Mouse (Mus musculus): ENCODE results near the gene Mthfd1. TPM values are rescaled to one million over a fixed set of nuclear protein-coding genes. Genes with fewer than 3 reads are reported as not detected.
A peak's percentile ranks its signal among the peaks of the same experiment; 100 is the strongest.

The Mthfd1 gene
- polyA plus RNA-seq, 1 experiment from 2014 or later, result 35.1 TPM

DNA sequence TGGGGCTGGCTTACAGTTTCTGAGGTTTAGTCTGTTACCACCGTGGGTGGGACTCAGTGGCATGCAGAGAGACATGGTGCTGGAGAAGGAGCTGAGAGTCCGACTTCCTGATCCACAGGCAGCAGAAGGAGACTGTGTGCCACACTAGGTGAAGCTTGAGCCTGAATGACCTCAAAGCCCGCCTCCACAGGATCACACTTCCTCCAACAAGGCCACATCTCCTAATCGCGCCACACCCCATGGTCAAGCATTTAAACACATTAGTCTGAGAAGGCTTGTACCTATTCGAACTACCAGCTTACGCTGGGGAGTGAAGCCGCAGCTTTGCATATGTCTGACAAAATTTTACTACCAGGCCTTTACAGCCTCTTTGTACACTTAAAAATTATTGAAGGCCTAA lies 50.0 kb downstream of the Mthfd1 start:
- H3K9me3 ChIP-seq (replicated peaks), result no peaks in the 10 kb centered on the region
- peaks cover 26% of the 10 kb centered on the region for H3K4me1 ChIP-seq (replicated peaks)
- WGBS, result 87% methylated on average over 8 of the region's 8 CpGs
- H3K4me2 ChIP-seq, result no peak overlapping the region
- no peaks in the 10 kb centered on the region for H3K27me3 ChIP-seq
- no peak for ATAC-seq (replicated peaks; ENCODE audit: insufficient number of reproducible peaks, insufficient read depth, low FRiP score, low read depth)
- H3K9ac ChIP-seq, result no peak overlapping the region
- H3K36me3 ChIP-seq, result 0 out of 2 replicates have a peak, but pooled peaks cover 5% of the 10 kb centered on the region
- no peak overlapping the region for H3K27ac ChIP-seq
- no peak overlapping the region for H3K4me3 ChIP-seq

DNA sequence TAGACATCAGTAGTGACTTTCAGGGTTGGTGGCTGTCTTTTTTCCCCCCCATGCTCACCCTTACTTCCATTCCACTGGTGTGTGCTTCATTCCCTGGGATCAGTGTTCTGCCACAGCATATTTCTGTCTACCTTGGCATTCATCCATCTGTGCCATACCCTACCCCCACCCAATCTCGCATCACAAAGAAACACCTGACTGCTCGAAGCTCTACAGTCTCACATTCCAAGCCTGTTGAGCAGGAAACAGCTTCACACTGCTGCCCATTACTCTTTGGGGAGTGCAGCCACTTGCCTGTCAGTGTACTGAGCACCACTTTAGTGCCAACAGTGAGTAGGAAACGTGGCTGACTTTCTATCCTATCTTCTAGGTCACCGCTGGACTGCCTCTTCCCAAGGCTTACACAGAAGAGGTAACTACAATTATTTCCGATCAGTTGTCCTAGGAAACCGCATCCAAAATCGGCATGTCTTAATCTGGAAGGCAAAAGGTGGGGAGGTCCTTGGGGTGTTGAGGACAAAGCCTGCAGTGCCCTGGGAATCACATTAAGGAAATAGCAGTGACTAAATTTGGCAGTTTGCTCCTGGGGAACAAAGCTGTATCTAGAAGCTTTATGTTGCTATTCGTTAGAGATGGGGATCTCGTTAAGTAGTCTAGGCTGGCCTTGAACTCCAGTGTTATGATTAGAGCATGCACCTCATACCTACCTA lies 51.9 kb downstream of the Mthfd1 start:
- peak overlapping the region; percentile 57 for H3K27ac ChIP-seq
- H3K4me2 ChIP-seq, result no peak overlapping the region
- H3K9ac ChIP-seq, result no peak overlapping the region
- WGBS, result 56% methylated on average over 9 of the region's 9 CpGs
- H3K27me3 ChIP-seq, result no peaks in the 10 kb centered on the region
- no peak for ATAC-seq (replicated peaks; ENCODE audit: insufficient number of reproducible peaks, insufficient read depth, low FRiP score, low read depth)
- no peak overlapping the region for H3K4me3 ChIP-seq
- H3K4me1 ChIP-seq (replicated peaks), result peaks cover 34% of the 10 kb centered on the region
- H3K36me3 ChIP-seq, result 0 out of 2 replicates have a peak, but pooled peaks cover 5% of the 10 kb centered on the region
- no peaks in the 10 kb centered on the region for H3K9me3 ChIP-seq (replicated peaks)

DNA sequence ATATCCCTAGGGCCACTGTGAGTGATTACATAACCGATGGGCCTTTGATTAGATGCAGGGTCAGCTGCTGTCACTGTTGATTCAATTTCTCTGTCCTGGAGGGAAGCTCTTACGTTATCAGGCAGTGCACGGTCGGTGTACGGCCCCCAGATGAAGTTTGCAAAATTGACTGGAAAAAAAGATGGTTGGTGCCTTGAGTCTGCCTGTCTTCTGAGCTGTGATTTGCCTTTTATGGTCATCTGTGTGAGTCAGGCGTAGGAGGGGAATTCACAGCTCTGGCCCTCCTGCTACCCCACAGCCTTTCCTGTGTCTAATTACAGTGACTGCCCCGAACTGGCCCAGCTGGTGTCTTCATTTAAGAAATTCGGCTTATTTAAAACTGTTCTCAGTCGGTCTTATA lies 52.9 kb downstream of the Mthfd1 start:
- Histone ChIP-seq H3K4me1 (replicated peaks) (peaks cover 34% of the 10 kb centered on the region), H3K9ac (no peak overlapping the region)

DNA sequence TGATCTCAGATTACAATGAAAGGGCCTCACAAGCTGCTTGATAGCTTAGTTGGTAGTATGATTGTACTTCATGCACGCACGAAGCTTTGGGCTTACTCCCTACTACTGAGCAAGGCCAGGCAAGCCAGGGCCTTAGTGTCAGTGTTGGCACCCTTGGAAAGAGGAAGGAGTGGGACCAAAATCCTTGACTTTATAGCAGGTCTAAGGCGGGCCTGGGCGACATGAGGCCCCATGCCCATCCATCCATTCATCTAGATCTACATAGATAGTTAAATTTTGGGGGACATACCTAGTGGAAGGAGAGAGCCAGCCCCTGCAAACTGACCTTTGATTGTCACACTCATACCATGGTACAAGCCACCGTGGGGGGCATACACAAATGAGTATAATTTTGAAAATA lies 53.3 kb downstream of the Mthfd1 start:
- H3K27ac ChIP-seq, result peak overlapping the region; percentile 57
- WGBS, result 73% methylated on average over 5 of the region's 5 CpGs
- no peaks in the 10 kb centered on the region for H3K27me3 ChIP-seq
- ATAC-seq (replicated peaks; ENCODE audit: insufficient number of reproducible peaks, insufficient read depth, low FRiP score, low read depth), result no peak
- peaks cover 11% of the 10 kb centered on the region; the same call in 1 of the 2 replicates for H3K36me3 ChIP-seq
- no peak overlapping the region for H3K9ac ChIP-seq
- no peaks in the 10 kb centered on the region for H3K9me3 ChIP-seq (replicated peaks)
- no peak overlapping the region for H3K4me3 ChIP-seq
- peaks cover 34% of the 10 kb centered on the region for H3K4me1 ChIP-seq (replicated peaks)
- no peak overlapping the region for H3K4me2 ChIP-seq

More for the DNA sequence above, 52.9 kb downstream of the Mthfd1 start:
- Histone ChIP-seq H3K4me2 (no peak overlapping the region), H3K36me3 (peaks cover 9% of the 10 kb centered on the region; the same call in 1 of the 2 replicates), H3K9me3 (replicated peaks) (no peaks in the 10 kb centered on the region), H3K27ac (peak overlapping the region; percentile 57), H3K27me3 (no peaks in the 10 kb centered on the region), H3K4me3 (no peak overlapping the region)
- ATAC-seq (replicated peaks; ENCODE audit: insufficient number of reproducible peaks, insufficient read depth, low FRiP score, low read depth), result peak; percentile 76
- WGBS, result 30% methylated on average over 9 of the region's 9 CpGs

DNA sequence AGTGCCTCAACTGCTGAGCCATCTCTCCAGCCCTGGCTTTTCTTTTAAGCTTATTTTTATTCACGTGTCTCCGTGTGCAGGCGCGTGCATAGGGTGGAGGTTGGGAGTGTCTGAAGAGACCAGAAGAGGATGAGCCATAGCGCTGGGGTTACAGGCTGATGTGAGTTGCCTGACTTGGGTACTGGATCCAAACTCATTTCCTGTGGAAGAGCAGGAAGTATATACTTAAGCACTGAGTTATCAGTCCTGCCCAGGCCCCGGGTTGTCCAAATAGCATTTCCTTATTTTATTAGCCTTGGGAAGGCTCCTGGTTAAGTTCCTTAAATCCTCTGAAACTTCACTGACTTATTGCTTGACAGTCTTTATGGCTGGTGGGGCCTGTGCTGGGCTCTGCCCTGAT lies 54.9 kb downstream of the Mthfd1 start:
- peaks cover 32% of the 10 kb centered on the region for H3K4me1 ChIP-seq (replicated peaks)
- H3K4me2 ChIP-seq, result no peak overlapping the region
- no peaks in the 10 kb centered on the region for H3K27me3 ChIP-seq
- peaks cover 19% of the 10 kb centered on the region; the same call in 1 of the 2 replicates for H3K36me3 ChIP-seq
- no peak overlapping the region for H3K27ac ChIP-seq
- H3K9me3 ChIP-seq (replicated peaks), result no peaks in the 10 kb centered on the region
- WGBS, result 80% methylated on average over 6 of the region's 6 CpGs
- H3K9ac ChIP-seq, result no peak overlapping the region
- no peak overlapping the region for H3K4me3 ChIP-seq
- no peak for ATAC-seq (replicated peaks; ENCODE audit: insufficient number of reproducible peaks, insufficient read depth, low FRiP score, low read depth)

DNA sequence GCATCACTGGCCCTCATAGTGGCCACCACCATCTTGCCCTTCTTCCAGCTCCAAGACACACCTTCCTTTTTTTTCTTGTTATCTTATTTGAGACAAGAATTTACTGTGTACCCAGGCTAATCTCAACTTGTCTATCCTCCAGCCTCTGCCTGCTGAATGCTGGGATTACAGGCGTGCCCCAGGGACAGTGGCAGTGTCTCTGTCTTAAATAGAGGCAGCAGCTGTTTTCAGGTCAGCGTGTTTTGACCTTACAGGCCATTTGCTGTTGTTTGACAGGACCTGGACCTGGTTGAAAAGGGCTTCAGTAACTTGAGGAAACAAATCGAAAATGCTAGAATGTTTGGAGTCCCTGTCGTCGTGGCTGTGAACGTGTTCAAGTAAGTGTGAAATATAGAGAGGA lies 55.5 kb downstream of the Mthfd1 start:
- ATAC-seq (replicated peaks; ENCODE audit: insufficient number of reproducible peaks, insufficient read depth, low FRiP score, low read depth), result no peak
- peaks cover 32% of the 10 kb centered on the region for H3K4me1 ChIP-seq (replicated peaks)
- no peak overlapping the region for H3K27ac ChIP-seq

DNA sequence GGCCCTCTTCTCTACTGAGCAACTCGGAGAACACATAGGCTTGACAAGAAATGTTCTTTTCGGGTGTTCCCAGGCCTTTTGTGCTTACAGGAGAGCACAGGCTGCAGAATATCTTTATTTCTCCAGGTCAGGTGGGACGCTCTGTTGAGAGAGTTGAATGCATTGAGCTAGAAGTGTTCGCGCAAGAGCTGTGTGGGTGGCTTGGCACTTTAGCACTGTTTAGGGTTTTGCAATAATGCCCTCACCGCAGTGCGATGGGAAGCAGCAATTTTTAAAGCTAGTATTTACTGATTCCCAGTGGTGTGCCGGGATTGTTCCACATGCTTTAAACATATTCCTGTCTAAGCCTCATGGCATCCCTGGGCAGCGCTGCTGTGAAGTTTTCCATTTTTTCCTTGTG lies 56.1 kb downstream of the Mthfd1 start:
- Histone ChIP-seq H3K9me3 (replicated peaks) (no peaks in the 10 kb centered on the region), H3K9ac (no peak overlapping the region), H3K36me3 (peaks cover 24% of the 10 kb centered on the region; the same call in 1 of the 2 replicates), H3K4me2 (no peak overlapping the region), H3K4me3 (no peak overlapping the region), H3K27me3 (no peaks in the 10 kb centered on the region), H3K27ac (no peak overlapping the region), H3K4me1 (replicated peaks) (peaks cover 30% of the 10 kb centered on the region)
- no peak for ATAC-seq (replicated peaks; ENCODE audit: insufficient number of reproducible peaks, insufficient read depth, low FRiP score, low read depth)
- 83% methylated on average over 9 of the region's 9 CpGs for WGBS

More for the DNA sequence above, 55.5 kb downstream of the Mthfd1 start:
- Histone ChIP-seq H3K27me3 (no peaks in the 10 kb centered on the region), H3K9me3 (replicated peaks) (no peaks in the 10 kb centered on the region), H3K9ac (no peak overlapping the region), H3K36me3 (peaks cover 24% of the 10 kb centered on the region; the same call in 1 of the 2 replicates), H3K4me2 (no peak overlapping the region), H3K4me3 (no peak overlapping the region)
- 54% methylated on average over 6 of the region's 6 CpGs for WGBS

DNA sequence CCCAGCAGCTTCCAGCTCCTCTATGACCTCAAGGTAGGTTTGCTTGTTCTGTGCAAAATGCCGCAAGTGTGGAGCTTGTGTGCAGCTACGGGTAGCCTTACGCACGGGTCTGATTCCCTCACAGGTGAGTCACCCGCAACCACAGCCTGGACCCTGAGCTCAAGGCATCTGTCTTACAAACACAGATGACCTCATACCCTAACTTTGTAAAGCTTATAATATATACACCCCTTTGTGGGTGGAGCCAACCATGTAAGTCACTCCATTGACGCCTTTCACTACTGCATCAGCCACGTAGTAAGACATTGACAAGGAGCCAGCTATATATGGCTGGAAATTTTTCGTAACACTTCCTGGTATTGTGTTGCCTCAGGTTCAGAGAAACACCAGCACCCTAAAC lies 56.9 kb downstream of the Mthfd1 start:
- Histone ChIP-seq H3K9me3 (replicated peaks) (no peaks in the 10 kb centered on the region), H3K27me3 (no peaks in the 10 kb centered on the region), H3K27ac (no peak overlapping the region), H3K4me2 (no peak overlapping the region), H3K36me3 (peaks cover 24% of the 10 kb centered on the region; the same call in 1 of the 2 replicates), H3K4me3 (no peak overlapping the region), H3K9ac (no peak overlapping the region), H3K4me1 (replicated peaks) (peaks cover 23% of the 10 kb centered on the region)
- peak; percentile 41 for ATAC-seq (replicated peaks; ENCODE audit: insufficient number of reproducible peaks, insufficient read depth, low FRiP score, low read depth)
- WGBS, result 79% methylated on average over 8 of the region's 8 CpGs

DNA sequence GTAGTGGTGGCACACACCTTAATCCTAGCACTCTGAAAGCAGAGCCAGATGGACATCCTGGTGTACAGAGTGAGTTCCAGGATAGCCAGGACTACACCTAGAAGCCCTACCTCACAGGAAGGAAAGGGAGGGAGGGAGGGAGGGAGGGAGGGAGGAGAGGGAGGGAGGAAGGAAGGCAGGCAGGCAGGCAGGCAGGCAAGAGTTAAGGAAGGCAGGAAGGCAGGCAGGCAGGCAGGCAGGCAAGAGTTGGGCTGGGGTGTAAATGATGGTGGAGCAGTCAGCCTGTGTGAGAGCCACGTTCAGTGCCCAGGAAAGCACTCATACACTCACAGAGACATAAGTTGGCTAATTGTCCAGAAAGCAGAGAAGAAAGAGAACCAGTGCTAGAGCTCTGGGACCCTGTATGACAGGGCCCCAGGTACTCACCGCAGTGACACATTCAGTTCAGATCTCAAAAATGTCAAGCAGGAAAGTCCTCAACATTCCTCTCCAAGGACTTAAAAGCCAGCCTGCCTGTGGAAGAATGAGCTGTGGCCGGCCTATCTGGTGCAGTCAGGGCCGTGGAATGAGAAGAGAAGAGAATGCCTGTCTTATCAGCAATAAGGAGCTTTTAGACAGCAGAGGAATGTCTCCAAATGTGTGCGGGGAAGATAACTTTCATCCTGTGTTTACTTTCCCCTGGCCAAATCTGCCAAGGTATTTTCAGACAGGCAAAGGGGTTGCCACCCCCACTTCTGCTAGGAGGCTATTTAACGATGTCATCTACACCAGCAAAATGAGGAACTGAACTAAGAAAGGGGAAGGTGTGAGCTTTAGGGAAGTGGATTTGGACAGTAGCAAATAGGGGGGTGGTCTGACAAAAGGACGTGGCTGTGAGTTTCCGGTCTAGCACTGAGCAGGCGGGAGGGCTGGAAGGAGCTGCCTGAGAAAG lies 63.4 kb downstream of the Mthfd1 start:
- Histone ChIP-seq H3K4me3 (no peak overlapping the region), H3K36me3 (peaks cover 17% of the 10 kb centered on the region; the same call in 1 of the 2 replicates), H3K4me2 (peak overlapping the region; percentile 8), H3K9me3 (replicated peaks) (no peaks in the 10 kb centered on the region), H3K27me3 (no peaks in the 10 kb centered on the region), H3K4me1 (replicated peaks) (peaks cover 19% of the 10 kb centered on the region), H3K9ac (peak overlapping the region; percentile 34; the same call in 1 of the 2 replicates), H3K27ac (peak overlapping the region; percentile 75)
- WGBS, result 6% methylated on average over 9 of the region's 9 CpGs
- peak; percentile 71; the same call in 1 of the 2 replicates for ATAC-seq (replicated peaks; ENCODE audit: insufficient number of reproducible peaks, insufficient read depth, low FRiP score, low read depth)

DNA sequence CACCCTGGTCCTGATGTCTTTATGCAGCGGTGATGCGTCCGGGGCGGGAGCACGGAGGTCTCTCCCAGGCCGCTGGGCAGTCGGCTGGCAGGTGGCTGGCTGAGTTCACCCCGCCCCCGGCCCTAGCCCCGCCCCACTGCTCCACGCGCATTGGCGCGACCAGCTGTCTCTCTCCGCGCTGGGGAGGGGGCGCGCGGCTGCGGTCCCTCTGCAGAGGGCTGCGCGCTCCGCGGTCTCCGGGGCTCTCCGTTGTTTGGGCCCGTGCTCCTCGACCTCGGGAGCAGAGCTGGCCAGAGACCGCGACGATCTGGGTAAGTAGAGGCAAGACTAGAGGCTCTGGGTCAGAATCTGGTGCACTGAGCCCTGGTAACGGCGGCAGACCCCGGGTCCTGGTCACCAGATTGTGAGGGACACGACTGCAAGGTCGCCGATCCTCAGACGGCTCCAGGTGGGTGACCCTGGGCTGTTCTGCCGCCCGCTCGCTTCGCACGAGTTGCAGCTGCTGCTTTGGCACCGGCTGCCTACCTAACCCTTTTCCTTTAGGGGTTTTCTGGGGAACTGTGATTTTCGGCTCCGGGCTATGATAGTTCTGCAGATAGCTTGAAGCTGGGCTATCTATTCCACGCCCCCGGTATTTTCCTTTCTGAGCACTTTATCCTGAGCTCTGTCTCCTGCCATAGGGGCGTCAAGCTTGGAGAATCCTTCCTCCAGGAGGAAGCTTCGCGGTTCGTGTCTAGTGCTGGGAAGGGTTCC lies 69.8 kb downstream of the Mthfd1 start, which contains the start of gene Akap5:
TSS of gene Akap5 (plus strand) at position 213 of the 753 bp plus-strand sequence.
- Histone ChIP-seq H3K4me1 (replicated peaks) (peaks cover 12% of the 10 kb centered on the region), H3K4me2 (peak within 1 kb of the TSS; percentile 93), H3K27ac (no peak within 1 kb of the TSS), H3K9me3 (replicated peaks) (no peaks in the 10 kb centered on the region), H3K4me3 (peak within 1 kb of the TSS; percentile 78), H3K9ac (peak within 1 kb of the TSS; percentile 69), H3K36me3 (no peaks in the 10 kb centered on the region), H3K27me3 (no peaks in the 10 kb centered on the region)
- peak; percentile 92 for ATAC-seq (replicated peaks; ENCODE audit: insufficient number of reproducible peaks, insufficient read depth, low FRiP score, low read depth)
- WGBS, result 1% methylated on average over 53 of the region's 53 CpGs
